Mouse (Mus musculus) G1E (cell line): ENCODE results near the gene Wnt6.
A peak's percentile ranks its signal among the peaks of the same experiment; 100 is the strongest.

ENCODE experiments used
- CTCF ChIP-seq: IDR thresholded peaks from 2 replicates; pipeline ENCODE4 v1.5.1; 2012; ENCODE audit warnings: low read depth, low read length, inconsistent platforms, mixed read lengths
- GATA1 ChIP-seq: IDR thresholded peaks from 2 replicates; pipeline ENCODE4 v1.6.1; 2012; ENCODE audit warnings: borderline replicate concordance, low read length, inconsistent platforms, mixed read lengths
- GATA2 ChIP-seq: IDR thresholded peaks from 2 replicates; pipeline ENCODE4 v1.6.1; 2012; ENCODE audit warnings: low read depth, low read length, inconsistent platforms, borderline replicate concordance
- POLR2AphosphoS5 ChIP-seq: IDR thresholded peaks from 2 replicates; pipeline ENCODE4 v1.6.1; 2012; ENCODE audit warnings: low read depth, low read length, inconsistent platforms; ENCODE audit not compliant: insufficient replicate concordance
- TAL1 ChIP-seq: conservative IDR thresholded peaks from 2 replicates; pipeline ENCODE4 v1.6.1; 2012; ENCODE audit warnings: low read depth, low read length, inconsistent platforms, mixed read lengths

- TF ChIP-seq CTCF (peak; percentile 73), TAL1 (no peak), GATA1 (no peak), POLR2AphosphoS5 (no peak), GATA2 (no peak)
These were observed 16.2 kb downstream of the Wnt6 start for GRCm38 (mm10) chr1:74787846-74788245.
